Mouse (Mus musculus): ENCODE measurements around the gene Stk10. TPM values are rescaled to one million over a fixed set of nuclear protein-coding genes. Genes with fewer than 3 reads are reported as not detected.
"Not testable (repeated sequence)": the region's sequence is repeated elsewhere in the genome, so short reads cannot be mapped to it uniquely, and the experiment has no call there.

Stk10 gene
- polyA plus RNA-seq, 1 experiment from 2014 or later, result 2.9 TPM

DNA sequence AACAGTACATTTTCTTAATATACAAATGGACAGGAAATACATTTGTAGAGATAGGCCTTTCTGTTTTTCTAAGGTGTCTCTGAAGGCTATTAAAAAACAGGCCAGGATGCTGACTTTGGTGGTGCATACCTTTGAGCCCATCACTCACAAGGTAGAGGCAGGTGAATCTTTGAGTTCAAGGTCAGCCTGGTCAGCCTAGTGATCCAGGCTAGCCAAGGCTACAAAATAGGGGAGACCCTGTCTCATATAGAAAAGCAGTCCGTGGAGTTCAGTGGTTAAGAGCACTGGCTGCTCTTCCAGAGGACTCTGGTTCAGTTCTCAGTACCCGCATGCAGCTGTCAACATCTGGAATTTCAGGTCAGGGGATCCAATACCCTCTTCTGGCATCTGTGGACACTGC is 29.4 kb upstream of the Stk10 start:
- no peaks in the 10 kb centered on the region for H3K27me3 ChIP-seq
- H3K4me1 ChIP-seq, result no peaks in the 10 kb centered on the region
- H3K36me3 ChIP-seq, result peaks cover 7% of the 10 kb centered on the region; the same call in 1 of the 2 replicates
- no peak overlapping the region for H3K4me2 ChIP-seq
- no peaks in the 10 kb centered on the region for H3K9me3 ChIP-seq
- no peak overlapping the region for H3K27ac ChIP-seq
- H3K9ac ChIP-seq, result no peak overlapping the region
- WGBS, result 89% methylated on average over 2 of the region's 2 CpGs
- ATAC-seq (ENCODE audit: borderline replicate concordance, extremely low read depth, low FRiP score, low TSS enrichment), result no peak
- no peak overlapping the region for H3K4me3 ChIP-seq

DNA sequence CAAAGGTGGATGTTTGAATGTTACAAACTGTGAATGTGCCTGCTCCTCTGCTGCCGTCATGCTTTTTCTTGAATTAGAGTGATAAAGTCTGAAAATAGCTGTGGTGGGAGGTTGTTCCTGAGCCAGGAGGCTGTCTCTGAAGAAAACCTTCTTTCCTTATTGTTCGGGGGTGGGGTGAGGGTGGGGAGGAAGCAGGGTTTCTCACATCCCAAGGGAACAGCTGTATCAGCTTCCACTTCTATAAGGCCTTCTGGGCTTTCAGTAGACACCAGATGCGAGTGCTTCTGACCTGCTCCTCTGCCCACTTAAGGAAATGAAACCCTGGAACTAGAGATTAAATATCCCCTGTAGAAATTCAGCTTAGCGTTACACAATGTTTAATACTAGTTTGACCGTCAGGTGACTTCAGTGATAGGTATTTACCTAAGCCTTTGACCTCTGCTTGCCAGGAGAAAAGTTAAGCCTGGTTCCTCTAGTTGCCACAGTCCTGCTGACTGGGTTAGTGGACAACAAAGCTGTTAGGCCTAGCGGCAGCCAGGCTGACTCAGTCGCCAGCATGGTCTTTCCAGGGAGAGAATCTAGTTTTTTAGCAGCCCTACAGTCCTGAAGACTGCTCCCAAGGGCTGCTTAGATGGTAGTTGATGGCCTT is 27.9 kb upstream of the Stk10 start:
- Histone ChIP-seq H3K27ac (no peak overlapping the region), H3K4me2 (no peak overlapping the region), H3K9me3 (no peaks in the 10 kb centered on the region), H3K9ac (no peak overlapping the region), H3K4me1 (no peaks in the 10 kb centered on the region), H3K36me3 (0 out of 2 replicates have a peak, but pooled peaks cover 2% of the 10 kb centered on the region), H3K4me3 (no peak overlapping the region), H3K27me3 (no peaks in the 10 kb centered on the region)
- no peak for ATAC-seq (ENCODE audit: borderline replicate concordance, extremely low read depth, low FRiP score, low TSS enrichment)
- 73% methylated on average over 7 of the region's 7 CpGs for WGBS

DNA sequence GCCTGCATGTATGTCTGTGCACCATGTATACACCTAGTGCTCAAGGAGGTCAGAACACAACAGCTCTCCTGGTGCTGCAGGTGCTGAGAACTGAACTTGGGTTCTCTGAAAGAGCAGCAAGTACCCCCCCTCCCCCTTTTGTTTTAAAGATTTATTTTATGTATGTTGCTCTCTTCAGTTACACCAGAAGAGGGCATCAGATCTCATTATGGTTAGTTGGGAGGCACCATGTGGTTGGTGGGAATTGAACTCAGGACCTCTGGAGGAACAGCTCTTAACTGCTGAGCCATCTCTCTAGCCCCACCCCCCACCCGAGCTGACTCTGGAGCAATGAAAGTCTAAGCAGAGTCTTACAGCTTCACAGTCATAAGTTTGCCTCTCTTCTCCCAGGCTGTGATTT is 22.2 kb upstream of the Stk10 start:
- WGBS, result 59% methylated on average over 1 of the region's 1 CpGs
- no peaks in the 10 kb centered on the region for H3K27me3 ChIP-seq

DNA sequence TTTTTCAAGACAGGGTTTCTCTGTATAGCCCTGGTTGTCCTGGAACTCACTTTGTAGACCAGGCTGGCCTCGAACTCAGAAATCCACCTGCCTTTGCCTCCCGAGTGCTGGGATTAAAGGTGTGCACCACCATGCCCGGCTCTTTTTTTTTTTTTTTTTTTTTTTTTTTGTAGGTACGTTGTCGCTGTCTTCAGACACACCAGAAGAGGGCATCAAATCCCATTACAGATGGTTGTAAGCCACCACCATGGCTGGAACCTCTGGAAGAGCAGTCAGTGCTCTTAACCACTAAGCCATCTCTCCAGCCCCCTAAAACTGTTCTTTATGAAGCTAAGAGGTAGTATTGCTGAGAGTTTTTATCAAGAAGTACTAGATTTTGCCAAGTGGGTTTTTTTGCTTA is 18.3 kb upstream of the Stk10 start:
- not testable (repeated sequence) for H3K27ac ChIP-seq; H3K27me3 ChIP-seq; H3K4me2 ChIP-seq; H3K9me3 ChIP-seq; H3K4me1 ChIP-seq; ATAC-seq (ENCODE audit: borderline replicate concordance, extremely low read depth, low FRiP score, low TSS enrichment); H3K9ac ChIP-seq; H3K4me3 ChIP-seq
- peaks cover 16% of the 10 kb centered on the region; the same call in 1 of the 2 replicates for H3K36me3 ChIP-seq
- 77% methylated on average over 5 of the region's 5 CpGs for WGBS

More for the DNA sequence above, 22.2 kb upstream of the Stk10 start:
- Histone ChIP-seq H3K9me3 (no peaks in the 10 kb centered on the region), H3K36me3 (no peaks in the 10 kb centered on the region), H3K4me1 (no peaks in the 10 kb centered on the region), H3K4me2 (no peak overlapping the region), H3K9ac (no peak overlapping the region), H3K27ac (no peak overlapping the region), H3K4me3 (no peak overlapping the region)
- no peak for ATAC-seq (ENCODE audit: borderline replicate concordance, extremely low read depth, low FRiP score, low TSS enrichment)

DNA sequence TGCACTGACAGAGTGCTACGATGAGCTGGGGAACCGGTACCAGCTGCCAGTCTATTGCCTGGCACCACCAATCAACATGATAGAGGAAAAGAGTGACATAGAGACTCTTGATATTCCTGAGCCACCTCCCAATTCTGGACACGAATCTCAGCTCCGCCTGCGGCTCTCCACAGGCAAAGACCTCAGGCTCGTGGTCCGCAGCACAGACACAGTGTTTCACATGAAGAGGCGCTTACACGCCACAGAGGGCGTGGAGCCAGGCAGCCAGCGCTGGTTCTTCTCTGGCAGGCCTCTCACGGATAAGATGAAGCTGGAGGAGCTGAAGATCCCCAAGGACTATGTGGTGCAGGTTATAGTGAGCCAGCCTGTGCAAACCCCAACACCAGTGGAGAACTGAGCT is 17.0 kb upstream of the Stk10 start:
- Histone ChIP-seq H3K36me3 (peaks cover 20% of the 10 kb centered on the region; the same call in 1 of the 2 replicates), H3K4me2 (no peak overlapping the region)
- 89% methylated on average over 12 of the region's 12 CpGs for WGBS

DNA sequence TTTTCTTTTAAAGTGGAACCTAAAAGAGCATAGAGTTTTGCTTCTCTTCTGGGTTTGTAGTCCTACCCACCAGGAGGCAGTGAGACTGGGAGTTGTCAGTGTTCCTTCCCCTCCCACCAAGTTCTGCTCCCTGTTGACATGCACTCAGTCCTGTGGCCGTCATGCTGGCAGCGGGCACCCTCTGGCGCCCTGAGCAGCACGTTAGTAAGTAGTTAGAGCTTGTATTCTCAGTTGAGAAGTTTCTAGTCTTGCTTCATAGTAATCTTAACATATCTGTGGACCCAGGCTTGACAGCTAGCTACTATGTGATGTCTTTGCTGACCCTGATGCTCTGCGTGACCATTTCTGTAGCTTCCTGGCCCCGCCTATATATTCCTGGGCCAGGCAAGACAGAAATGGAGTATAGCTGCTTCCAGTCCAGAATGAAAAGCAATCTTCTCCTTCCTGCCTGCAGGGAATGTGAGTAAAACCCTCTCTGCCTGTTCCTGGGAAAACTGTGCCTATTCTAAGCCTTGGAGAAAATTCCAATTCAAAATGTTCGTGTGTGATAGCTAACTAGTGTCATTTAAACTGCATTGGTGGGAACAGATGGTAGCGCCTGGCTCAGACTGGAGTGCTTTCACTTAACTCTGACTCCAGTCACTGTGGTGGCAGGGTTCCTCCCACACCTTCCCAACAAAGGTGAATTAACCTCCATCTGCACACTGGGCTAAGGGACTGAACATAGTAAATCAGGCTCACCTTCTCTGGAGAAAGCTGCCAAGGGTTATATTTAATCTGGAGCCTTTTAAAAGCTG is 16.0 kb upstream of the Stk10 start:
- 83% methylated on average over 8 of the region's 8 CpGs for WGBS

More for the DNA sequence above, 17.0 kb upstream of the Stk10 start:
- no peak for ATAC-seq (ENCODE audit: borderline replicate concordance, extremely low read depth, low FRiP score, low TSS enrichment)
- Histone ChIP-seq H3K4me3 (no peak overlapping the region), H3K9ac (no peak overlapping the region), H3K27ac (no peak overlapping the region), H3K27me3 (no peaks in the 10 kb centered on the region), H3K9me3 (no peaks in the 10 kb centered on the region), H3K4me1 (no peaks in the 10 kb centered on the region)

DNA sequence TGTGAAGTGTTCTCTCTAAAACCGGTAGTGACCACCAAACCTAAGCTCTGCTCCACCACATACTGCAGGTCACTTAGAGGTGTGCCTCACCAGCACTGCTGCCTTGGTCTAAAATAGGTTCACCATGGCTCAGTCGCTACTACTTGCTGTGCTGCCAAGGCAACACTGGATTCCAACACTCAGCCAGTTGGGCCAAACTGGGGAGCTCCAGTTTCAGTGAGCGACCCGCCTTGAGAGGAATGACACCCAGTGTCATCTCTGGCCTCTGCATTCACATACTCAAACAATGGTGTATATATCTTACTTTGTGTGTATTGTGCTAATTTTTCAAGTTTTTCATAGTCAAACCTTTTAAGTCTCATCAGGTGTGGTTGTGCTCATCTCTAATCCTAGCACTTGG is 14.3 kb upstream of the Stk10 start:
- no peak for ATAC-seq (ENCODE audit: borderline replicate concordance, extremely low read depth, low FRiP score, low TSS enrichment)
- WGBS, result 87% methylated on average over 4 of the region's 4 CpGs
- H3K9ac ChIP-seq, result no peak overlapping the region

More for the DNA sequence above, 16.0 kb upstream of the Stk10 start:
- no peak for ATAC-seq (ENCODE audit: borderline replicate concordance, extremely low read depth, low FRiP score, low TSS enrichment)
- Histone ChIP-seq H3K36me3 (peaks cover 22% of the 10 kb centered on the region; the same call in 1 of the 2 replicates), H3K27ac (no peak overlapping the region), H3K4me1 (no peaks in the 10 kb centered on the region), H3K27me3 (no peaks in the 10 kb centered on the region), H3K4me2 (no peak overlapping the region), H3K9ac (no peak overlapping the region), H3K4me3 (no peak overlapping the region), H3K9me3 (no peaks in the 10 kb centered on the region)

DNA sequence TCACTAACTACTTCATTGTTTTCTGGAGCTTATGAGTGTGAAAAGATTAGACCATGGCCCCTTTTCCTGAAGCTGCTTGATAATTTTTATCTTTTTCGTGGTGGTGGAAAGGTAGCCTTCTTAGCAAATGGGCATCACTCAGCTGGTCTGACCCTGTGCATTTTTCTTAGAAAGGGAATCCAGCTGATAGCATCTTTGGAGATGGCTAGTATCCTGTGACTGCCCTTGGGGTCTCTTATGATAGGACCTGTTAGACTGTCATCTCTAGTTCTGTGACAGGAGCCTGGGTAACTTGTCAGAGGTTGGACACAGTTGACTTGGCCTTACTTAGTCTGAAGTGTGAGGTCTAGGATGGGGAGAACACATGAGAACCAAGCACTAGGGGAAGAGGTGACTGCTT is 13.8 kb upstream of the Stk10 start:
- ATAC-seq (ENCODE audit: borderline replicate concordance, extremely low read depth, low FRiP score, low TSS enrichment), result no peak
- Histone ChIP-seq H3K36me3 (peaks cover 22% of the 10 kb centered on the region; the same call in 1 of the 2 replicates), H3K9ac (no peak overlapping the region), H3K4me1 (no peaks in the 10 kb centered on the region), H3K4me2 (no peak overlapping the region), H3K27ac (no peak overlapping the region), H3K4me3 (no peak overlapping the region), H3K9me3 (no peaks in the 10 kb centered on the region), H3K27me3 (no peaks in the 10 kb centered on the region)
- WGBS, result 77% methylated on average over 1 of the region's 1 CpGs

More for the DNA sequence above, 14.3 kb upstream of the Stk10 start:
- no peak overlapping the region for H3K4me3 ChIP-seq
- peaks cover 22% of the 10 kb centered on the region; the same call in 1 of the 2 replicates for H3K36me3 ChIP-seq
- H3K9me3 ChIP-seq, result no peaks in the 10 kb centered on the region
- H3K27me3 ChIP-seq, result no peaks in the 10 kb centered on the region
- no peaks in the 10 kb centered on the region for H3K4me1 ChIP-seq
- H3K27ac ChIP-seq, result no peak overlapping the region
- no peak overlapping the region for H3K4me2 ChIP-seq

DNA sequence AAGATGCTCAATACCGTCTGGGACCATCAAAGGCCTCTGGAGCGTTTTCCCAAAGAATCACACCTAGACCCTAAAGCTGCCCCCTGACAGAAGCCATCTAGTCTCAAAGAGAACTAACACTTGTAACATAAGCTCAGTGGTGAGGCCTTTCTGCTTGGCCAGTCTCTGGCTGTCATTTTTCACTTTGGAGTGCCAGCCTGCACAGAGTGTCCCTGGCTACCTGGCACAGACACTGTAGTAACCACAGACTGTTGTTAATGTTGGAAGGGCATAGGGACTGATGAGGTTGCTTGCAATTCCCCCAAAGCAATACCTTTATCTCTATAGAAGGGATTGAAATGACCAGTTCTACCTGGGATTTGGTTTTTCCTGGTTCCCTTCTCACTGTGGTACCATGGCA is 11.9 kb upstream of the Stk10 start:
- no peaks in the 10 kb centered on the region for H3K9me3 ChIP-seq
- H3K27me3 ChIP-seq, result no peaks in the 10 kb centered on the region
- H3K4me3 ChIP-seq, result no peak overlapping the region
- H3K27ac ChIP-seq, result no peak overlapping the region
- no peaks in the 10 kb centered on the region for H3K4me1 ChIP-seq
- H3K9ac ChIP-seq, result no peak overlapping the region
- no peak overlapping the region for H3K4me2 ChIP-seq
- ATAC-seq (ENCODE audit: borderline replicate concordance, extremely low read depth, low FRiP score, low TSS enrichment), result no peak
- H3K36me3 ChIP-seq, result peaks cover 20% of the 10 kb centered on the region; the same call in 1 of the 2 replicates
- WGBS, result 84% methylated on average over 2 of the region's 2 CpGs

DNA sequence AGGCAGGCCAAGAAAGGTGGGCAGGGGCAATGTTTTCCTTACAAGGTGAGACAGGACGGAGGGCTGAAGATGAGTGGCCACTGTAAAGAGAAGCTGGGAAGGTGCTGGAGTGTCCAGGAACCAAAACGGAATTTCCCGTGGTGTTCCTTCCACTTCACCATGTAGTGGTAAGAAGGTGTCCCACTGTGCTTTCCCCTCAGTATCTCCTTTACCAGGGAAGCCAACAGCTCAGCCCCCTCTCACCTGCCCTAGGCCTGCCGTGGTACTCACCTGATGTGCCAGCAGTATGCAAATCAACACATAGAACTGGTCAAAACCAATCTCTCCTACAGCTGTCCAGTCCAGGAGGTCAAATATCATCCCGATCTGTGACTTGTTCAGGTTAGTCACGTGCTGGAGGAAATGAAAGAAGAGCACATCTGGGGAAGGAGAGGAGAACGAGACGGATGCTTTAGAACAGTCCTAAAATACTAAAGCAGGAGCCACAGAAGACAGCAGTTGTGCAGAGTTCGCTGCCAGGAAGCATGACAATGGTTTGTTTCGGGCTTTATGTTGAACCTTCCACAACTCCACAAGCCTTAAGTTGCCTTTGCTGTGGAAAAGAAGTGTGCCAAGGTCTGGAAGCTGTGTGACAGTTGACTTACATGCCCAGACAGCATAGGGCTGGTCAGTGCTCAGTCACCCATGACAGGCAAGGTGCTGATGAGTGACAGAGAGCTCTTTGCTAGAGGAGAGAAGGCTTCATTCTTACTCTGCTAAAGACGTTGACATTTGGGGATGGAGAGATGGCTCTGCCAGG is 8.8 kb upstream of the Stk10 start:
- H3K9me3 ChIP-seq, result no peaks in the 10 kb centered on the region

DNA sequence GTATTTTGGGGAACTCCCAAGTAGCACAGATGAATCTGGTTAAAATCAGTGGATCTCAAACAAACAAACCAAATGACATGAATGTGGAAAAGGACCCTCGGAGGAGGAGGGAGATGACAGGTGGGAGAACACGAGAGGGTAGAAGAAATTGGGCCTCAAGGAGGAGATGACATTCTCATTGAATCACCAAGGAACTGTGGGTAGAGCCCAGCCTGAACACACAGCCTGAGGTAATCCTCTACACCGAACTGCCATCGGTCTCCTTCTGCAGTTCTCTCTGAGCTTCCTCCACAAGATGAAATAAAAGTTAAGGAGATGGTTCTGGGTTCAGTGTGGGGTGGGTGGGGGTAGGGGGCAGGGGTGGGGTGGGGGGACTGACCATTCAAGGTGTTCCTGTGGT is 6.1 kb upstream of the Stk10 start:
- no peak for ATAC-seq (ENCODE audit: borderline replicate concordance, extremely low read depth, low FRiP score, low TSS enrichment)
- Histone ChIP-seq H3K4me3 (no peak overlapping the region), H3K36me3 (no peaks in the 10 kb centered on the region), H3K9me3 (no peaks in the 10 kb centered on the region), H3K4me2 (no peak overlapping the region), H3K9ac (no peak overlapping the region), H3K27me3 (no peaks in the 10 kb centered on the region), H3K27ac (no peak overlapping the region), H3K4me1 (peaks cover 2% of the 10 kb centered on the region; the same call in 1 of the 2 replicates)
- WGBS, result 74% methylated on average over 4 of the region's 4 CpGs

More for the DNA sequence above, 8.8 kb upstream of the Stk10 start:
- Histone ChIP-seq H3K27me3 (no peaks in the 10 kb centered on the region), H3K4me1 (no peaks in the 10 kb centered on the region), H3K4me2 (no peak overlapping the region), H3K27ac (no peak overlapping the region), H3K4me3 (no peak overlapping the region), H3K36me3 (peaks cover 9% of the 10 kb centered on the region; the same call in 1 of the 2 replicates), H3K9ac (no peak overlapping the region)
- 78% methylated on average over 11 of the region's 11 CpGs for WGBS
- no peak for ATAC-seq (ENCODE audit: borderline replicate concordance, extremely low read depth, low FRiP score, low TSS enrichment)

Data from lung, embryonic 15.5 days (tissue).